Mouse (Mus musculus) thymus, postnatal 25 days (tissue): Measurements from ENCODE around the gene Actg1.

Experiments
- DNase-seq: peaks from one replicate; pipeline ENCODE4 v3.0.0; 2022

Actg1 gene

GRCm38 (mm10) chr11:120347791-120348683, at the start of gene Actg1:
Gene Actg1 (minus strand): TSS chr11:120348542.
- DNase-seq: peak; percentile 87

DNA sequence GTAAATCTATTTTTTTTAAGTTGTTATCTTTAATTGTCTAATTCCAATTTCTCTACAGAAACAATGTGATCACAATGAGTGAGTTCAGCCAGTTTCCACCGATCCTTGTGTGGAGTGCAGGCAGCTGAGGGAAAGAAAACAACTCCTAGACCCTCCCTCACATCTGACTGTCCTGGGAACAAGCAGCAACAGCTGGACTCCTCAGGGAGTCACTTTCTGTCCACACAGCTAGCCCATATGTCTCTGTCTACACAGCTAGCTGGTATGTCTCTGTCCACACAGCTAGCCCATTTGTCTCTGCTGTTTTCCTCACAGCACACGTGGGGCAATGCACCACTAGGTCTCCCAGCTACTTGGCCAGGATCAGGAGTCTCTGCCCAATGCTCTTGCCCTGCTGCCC, 49.3 kb upstream of the Actg1 start:
- no peak for DNase-seq

DNA sequence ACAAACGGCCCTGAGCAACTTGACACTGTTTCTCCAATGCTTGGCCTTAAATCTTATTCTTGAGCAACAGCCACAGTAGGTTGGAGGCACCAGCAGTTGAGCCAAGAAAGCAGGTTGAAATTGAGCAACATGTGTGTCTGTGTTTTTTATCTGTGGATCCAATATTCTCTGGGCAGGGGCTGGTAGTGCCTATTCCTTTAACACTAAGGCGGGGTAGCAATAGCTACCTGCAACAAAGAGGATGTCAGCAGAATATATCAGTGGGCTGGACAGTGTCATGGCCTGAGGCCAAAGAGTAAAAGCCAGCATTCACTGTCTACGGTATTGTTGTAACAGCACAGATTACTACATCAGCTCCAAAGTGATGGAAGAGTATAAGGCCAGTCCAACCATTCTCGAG, 47.3 kb upstream of the Actg1 start:
- no peak for DNase-seq

GRCm38 (mm10) chr11:120388580-120388979, 40.2 kb upstream of the Actg1 start:
- DNase-seq: no peak

DNA sequence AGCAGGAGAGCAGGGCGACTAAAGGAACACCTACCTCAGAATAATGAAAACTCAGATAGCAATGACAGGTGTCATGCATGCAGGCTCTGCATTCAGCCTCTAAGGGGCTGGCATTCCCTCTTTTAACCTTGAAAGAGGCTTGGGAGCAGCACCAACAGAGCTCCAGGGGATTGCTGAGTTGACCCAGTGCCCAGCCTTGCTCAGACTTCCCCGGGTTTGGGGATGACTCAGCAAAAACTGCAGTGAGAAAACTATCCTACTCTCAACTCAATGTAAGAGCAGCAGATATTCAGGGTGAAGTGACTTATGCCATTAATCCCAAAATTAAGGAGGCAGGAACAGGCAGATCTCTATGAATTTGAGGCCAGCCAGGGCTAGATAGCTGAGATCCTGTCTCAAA, 38.8 kb upstream of the Actg1 start:
- DNase-seq: no peak

GRCm38 (mm10) chr11:120386632-120387031, 38.3 kb upstream of the Actg1 start:
- DNase-seq: no peak

DNA sequence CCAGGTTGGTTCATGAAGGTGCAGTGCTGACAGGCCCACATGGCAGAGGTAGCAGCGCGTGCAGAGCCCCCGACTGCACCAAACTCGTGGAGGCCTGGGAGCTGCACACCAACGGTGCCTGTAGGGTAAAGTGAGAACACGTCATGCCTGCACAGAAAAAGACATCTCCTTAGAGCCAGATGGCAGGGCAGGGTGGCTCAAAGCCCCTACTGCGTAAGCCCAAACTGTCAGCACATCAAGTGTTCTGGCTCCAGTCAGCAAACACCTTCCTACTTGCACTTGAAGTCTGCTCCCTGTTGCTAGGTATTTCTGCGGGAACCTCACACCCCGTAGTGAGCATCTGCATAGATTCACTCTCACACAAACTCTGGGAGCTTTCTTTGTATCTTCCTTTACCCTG, 34.2 kb upstream of the Actg1 start:
- no peak for DNase-seq

DNA sequence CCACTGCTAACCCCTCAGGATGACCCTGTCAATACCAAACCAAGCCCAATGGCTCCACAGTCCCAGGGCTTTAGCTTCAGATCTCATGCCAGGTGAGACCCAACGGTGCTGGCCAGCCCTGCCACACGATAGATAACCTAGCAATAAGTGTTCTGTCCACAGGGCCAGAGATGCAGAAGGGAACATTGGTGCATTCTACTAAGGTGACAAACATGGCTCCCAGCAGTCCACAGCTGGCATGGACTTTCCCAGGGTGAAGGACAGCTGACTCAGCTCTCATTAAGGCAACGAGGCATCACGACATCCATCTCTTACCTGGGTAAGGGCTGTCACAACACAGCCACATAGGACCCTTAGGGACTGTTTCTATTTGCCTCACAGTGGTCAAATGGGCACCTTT, 32.8 kb upstream of the Actg1 start:
- DNase-seq: no peak

DNA sequence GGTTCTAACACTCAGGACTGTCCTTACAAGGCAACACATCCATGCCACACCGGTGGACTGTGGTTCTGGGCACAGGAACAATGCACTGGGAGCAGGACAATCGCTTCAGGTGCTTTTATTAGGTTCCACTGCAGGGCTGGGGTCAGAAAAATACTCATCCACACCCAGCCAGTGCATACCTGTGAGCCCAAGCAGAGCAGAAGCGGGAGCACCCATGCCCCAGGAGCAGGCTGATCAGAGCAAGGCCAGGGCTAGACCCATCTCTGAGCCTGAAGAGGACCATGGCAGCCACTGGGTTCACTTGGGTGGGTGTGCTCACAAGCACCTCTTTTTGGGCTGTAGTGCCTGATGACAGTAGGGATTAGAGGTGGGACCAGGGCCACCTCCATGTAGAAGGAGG, 31.9 kb upstream of the Actg1 start:
- no peak for DNase-seq

GRCm38 (mm10) chr11:120378611-120379540, 30.5 kb upstream of the Actg1 start, which contains the start of gene Faap100:
Gene Faap100 (minus strand): TSS chr11:120378764.
- peak; percentile 91 for DNase-seq

- no peak for DNase-seq
Observed at GRCm38 (mm10) chr11:120378031-120378610, 29.8 kb upstream of the Actg1 start.

GRCm38 (mm10) chr11:120377337-120377736, 29.0 kb upstream of the Actg1 start:
- no peak for DNase-seq

- DNase-seq: no peak
Observed at GRCm38 (mm10) chr11:120376302-120377160, 28.2 kb upstream of the Actg1 start.

- DNase-seq: no peak
Observed at GRCm38 (mm10) chr11:120375324-120375723, 27.0 kb upstream of the Actg1 start.

DNA sequence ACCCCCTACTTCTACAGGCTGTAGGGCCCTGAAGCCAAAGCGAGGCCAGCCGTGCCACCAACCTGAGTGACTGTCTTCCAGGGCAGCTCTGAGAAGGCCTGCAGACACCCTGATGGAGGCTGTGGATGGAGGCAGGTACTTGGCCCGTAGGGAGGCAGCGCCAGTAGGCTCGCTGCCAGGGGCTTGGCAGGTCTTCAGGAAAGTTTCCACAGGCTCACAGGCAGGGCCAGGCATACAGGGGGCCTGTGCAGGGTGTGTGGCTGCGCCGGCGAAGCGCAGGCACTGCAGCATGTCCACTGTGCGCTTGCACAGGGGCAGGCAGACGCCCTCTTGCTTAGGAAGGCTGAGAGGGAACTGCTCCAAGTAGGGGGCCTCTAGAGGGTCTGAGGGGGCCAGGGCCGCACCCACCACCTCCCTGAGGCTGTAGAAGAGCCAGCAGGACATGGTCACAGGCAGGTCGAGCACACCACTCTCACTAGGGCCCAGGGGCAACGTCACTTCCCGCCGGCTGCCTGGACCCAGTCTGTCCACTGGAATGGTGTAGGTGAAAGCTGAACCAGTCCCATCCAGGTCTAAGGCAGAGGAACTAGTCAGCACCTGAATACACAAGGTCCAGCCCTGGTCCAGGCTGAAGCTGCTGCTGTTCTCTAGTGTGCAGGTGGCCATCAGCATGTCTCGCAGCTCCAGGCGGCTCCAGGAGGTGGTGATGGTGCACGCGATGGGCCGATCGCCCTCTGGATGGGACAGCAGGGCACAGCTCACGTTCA, 25.7 kb upstream of the Actg1 start:
- no peak for DNase-seq

- DNase-seq: no peak
Observed at GRCm38 (mm10) chr11:120373025-120373424, 24.7 kb upstream of the Actg1 start.

DNA sequence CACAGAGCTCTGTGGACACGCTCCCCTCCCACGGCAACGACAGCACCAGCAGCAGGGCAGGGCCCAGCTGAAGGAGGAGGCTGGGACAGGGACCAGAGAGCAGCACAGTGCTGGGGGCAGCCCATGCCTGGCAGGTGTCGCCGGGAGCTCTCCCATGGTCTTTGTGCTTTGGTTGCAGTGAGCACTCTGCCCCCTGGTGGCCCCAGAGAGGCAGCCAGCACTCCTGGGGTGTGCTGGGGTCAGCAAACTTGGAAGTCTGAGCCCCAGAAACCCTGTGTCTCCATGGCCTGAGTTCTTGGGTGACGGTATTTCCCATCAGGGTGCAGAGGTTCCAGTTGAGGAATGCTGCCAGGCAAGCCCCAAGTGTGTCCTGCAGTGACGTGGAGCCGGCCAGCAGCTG, 21.3 kb upstream of the Actg1 start:
- DNase-seq: peak; percentile 79

DNA sequence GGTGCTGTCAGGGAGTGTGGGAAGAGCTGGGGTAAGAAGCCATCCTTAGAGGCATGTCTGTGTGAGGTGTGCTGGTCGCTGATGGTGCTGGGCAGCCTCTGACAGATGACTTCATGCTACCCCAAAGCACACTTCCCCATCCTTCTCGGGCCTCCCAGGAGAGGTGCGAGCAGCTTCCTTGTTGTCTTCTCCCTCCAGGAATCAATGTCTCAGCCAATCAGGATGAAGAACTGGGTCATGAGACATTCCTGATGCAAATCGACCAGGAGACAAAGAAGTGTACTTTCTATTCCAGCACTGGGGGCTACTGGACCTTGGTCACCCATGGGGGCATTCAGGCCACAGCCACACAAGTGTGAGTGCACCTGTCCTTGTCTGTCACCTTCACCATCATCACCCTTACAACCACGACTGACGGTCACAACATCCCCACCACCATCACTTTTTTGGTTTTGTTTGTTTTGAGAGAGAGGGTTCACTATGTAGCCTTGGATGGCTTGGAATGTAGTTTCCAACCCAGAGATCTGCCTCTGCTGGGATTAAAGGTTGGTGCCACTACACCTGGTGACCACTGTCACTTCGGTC, 18.2 kb upstream of the Actg1 start:
- no peak for DNase-seq

GRCm38 (mm10) chr11:120362891-120363290, 14.5 kb upstream of the Actg1 start:
- DNase-seq: no peak

GRCm38 (mm10) chr11:120361295-120361694, 13.0 kb upstream of the Actg1 start, which contains the start of gene Fscn2:
Gene Fscn2 (plus strand): TSS chr11:120361534.
- no peak for DNase-seq

GRCm38 (mm10) chr11:120360755-120361154, 12.4 kb upstream of the Actg1 start:
- DNase-seq: no peak
